Mouse (Mus musculus) kidney, postnatal 25 days (tissue): ENCODE results near the gene Sp4.

Experiments used
- DNase-seq, 2 experiments: peaks; one replicate each; pipeline ENCODE4 v3.0.0; 2021; ENCODE audit warnings: mixed read lengths in 2 of 2

The Sp4 gene

DNA sequence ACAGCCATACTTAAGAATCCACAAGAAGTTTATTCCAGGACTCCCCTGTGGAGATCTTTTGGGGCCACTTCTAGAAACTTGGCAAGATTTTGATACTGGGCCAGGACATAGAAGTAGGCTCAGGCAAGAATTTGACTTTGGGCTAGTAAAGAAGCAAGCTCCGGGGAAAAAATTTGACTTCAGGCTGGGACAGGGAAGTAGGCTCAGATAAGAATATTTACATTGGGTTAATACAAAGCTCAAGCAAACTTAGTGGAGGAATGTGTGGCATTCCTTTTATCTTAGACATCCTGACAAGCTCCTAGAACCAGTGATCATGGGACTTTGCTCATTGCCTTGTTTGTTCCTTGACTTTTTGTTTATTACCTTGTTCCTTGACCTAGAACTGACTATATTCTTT lies 37.4 kb downstream of the Sp4 start:
- DNase-seq = no peak

DNA sequence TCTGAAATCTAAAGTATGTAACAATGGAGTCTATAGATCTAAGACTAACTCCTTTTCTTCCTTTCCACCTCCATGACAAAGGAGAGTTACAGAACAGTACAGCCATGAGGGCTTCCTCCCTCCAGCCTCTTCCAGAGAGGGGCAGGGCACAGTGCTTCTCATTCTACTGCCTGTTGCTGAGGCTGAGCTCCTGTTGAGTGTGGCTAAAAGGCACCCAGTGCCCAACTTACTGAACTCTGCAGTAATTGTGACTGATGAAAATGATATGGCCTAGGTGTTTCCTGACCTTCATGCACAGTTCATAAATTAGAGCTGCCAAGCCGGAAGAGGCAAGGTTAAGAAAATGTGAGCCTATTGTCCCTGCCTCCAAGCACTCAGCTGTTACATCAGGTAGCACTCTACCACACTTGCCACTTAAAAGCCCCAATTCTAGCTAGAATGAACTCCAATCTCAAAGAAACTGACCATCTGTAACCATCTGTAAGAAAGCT lies 45.9 kb downstream of the Sp4 start:
- no peak for DNase-seq

DNA sequence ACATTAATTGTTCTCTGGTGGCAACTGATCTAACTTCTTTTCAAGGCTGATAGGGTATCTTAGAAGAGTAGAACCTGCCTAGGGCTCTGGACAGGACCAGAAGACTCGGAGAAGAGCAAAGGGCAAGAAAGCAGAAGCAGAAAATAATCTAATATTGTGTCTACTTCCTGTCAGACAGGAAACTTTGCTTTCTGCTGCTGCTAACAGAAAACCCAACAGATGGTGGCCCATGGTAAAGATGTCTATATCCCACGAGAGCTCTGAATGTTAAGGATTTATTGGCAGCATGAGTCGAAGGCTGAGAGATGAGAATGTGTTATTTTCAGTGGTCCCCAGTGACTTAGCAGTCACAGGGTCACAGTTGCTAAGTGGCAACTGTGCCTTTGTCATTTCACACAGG lies 80.1 kb downstream of the Sp4 start:
- DNase-seq = no peak

DNA sequence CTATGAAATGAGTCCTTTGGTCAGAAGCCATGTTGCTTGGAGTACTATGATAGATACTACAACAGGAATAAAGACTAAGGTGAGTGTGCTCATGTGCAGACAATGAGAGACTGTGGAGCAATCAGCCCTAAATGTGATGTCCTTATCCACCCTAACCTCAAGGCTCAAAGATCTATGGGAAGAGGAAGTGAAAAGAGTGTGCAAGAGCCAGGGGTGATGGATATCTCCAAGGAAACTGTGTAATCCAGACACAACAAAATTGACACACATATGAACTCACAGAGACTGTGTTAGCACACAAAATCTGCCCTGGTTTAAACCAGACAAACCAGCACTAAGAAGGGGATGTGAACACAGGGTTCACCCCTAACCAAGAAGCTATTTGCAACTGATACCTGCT lies 81.2 kb downstream of the Sp4 start:
- DNase-seq = no peak

DNA sequence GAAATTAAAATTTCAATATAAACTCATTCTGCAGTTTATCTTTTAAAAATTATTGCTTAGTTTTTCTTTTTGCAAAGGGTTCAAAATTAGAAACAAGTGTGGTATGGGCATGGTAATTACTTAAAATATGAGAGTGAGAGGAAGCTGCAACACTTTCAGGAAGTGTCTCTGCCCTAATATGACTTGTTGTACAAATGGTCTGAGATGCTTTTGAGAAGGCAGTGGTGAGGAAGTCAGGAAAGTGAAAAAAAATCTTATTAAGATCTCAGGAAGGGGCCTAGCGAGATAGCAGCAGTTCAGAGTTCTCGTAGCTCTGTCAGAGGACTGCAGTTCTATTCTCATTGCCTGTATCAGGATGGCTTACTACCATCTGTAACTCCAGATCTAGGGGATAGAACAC lies 89.1 kb downstream of the Sp4 start:
- no peak for DNase-seq

DNA sequence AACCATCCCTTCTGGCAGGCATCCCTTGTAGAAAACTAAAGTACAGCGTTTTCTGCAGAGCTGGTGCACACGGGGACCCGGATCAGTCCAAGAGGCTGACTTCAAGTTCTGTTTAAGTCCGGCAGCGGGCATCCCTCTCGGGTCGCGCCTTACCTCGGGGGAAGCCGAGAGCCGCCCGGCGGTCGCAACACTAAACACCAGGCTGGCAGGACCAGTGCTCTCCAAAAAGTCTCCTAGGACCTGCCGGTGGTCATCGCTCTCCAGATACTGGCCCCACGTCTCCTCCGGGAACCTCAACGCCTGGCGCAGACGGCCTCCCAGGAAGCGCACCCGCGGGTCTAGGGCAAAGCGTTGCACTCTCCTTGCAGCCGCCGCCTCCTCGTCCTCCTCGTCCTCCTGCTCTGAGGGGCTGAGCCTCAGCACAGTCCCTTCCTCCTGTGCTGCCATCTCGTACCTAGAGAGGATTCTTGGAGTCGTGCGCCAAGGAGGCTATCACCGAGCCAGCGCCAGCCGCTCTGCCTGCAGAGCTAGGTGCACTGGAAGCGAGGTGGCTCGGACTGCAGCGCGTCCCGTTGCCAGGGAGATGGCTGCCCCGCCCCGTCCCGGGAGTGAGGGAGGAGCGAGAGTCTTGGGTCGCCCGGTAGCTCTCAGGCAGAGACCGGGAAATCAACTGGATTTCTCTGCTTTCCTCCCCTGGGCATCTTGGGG lies 102.7 kb downstream of the Sp4 start, which contains the start of gene Dnah11:
Gene Dnah11 (minus strand): TSS at position 658 of the 708 bp plus-strand sequence.
- DNase-seq = peak; percentile 81 to 89

DNA sequence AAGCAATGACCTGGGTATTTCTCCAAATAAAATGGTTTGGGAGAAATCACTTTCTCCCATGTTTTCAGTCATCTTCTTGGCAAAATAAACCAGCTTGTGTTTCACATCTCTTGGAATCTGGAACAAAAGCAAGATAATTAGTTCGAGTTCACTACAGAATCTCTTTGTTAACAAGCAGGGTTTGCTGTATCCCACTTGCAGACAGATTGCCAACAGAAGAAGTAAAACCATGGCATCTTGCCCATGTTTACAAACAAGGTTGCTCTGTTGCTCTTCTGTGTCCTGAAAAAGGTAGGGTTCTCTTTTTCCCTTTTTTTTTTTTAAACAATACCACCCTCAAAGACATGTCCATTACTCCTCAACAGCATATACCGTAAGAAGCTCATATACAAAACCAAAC lies 104.7 kb downstream of the Sp4 start:
- DNase-seq = no peak

DNA sequence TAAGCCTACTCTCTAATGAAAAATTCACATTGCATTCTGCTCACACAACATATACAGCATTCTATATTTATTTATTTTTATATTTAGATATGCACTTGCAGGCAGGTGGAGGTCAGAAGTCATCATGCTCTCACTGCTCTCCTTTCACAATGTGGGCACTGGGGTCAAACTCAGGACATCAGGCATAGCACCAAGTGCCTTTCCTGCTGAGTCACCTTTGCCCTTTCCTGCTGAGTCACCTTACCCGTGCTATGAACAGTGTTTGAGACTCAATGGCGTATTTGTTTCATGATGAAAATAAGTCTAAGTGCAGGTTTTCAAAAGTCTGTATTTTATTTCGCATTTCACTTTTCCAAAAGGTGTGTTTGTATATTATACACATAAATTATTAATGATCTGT lies 111.7 kb downstream of the Sp4 start:
- DNase-seq = no peak

DNA sequence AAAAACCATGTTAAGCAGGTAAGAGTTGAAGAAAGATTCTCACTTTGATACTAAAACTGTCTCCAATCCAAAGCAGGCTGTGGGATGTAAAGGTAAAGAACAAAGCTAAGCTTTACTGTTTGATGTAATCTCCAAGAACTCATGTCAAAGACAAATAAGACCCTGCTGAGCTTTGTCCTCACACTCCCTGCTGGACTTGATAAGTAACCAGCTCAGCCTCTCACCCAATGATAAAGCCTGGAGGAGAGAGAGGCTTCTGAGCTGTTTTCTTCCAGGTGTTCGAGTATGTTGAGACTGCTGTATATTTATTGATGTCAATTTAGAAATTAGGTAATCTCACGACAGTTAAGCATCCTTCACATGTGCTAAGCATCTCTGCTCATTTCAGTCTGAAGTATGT lies 113.6 kb downstream of the Sp4 start:
- DNase-seq = no peak

DNA sequence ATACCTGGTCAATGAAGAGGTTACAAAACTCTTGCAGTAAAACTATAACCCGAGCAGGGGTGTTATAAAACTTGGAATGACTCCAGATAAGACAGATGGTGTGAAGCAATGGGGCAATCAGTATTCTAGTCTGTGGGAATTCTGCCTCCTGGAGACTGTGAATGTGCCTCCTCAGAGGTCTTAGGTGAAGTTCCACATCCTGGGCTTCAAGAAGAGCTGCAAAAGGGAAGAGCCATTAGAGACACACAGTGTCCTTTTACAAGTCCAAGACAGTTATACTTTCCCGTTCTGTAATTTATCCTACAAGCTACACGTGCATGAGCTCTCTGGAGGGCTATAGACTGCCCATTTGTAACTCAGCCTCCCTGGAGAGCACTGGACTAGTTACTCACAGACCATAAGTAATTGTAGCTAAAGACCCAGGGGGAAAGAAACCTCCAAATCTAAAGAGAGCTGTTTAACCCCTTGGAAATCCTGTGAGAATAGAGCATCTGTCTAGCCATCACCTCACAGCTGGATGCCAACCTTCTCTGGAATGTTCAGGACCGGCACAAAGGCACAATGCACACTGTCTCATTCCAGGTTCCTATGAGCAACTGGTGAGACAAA lies 114.3 kb downstream of the Sp4 start:
- no peak for DNase-seq

DNA sequence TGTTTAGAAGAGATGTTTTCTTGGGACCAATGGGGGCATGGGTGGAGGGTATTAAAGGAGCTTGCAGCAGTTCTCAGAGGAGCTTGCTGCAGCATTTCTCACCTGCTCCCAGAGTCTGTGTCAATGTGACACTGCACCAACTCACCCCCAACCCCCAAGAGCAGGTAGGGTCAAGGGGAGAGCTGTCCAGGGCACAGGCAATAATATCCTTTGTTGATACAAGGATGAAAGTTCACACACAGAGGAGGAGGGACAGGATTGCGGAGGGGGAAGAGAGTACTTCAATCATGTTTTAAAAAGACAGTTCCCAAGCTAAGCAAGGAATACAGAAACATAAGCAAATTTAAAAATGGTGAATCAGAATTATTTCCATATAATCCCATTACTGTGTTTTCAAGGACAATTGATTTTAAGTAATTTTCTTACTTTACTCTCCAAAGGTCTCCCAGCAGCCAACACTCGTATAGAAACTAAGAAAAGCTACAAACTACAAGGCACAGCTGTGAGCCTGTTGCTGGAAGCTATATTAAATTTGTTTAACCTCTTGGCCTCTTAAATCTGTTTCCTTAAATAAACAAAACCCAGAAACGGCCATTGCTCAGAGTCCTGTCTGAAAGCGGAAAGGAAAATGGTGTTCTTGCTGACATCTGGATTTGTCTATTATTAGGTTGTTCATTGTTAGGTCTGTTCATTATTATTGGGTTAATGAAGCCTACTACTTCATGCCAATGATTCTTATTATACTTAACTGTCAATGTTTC lies 114.9 kb downstream of the Sp4 start:
- no peak for DNase-seq
